Mouse (Mus musculus): ENCODE data around the gene Lmo7. TPM values are rescaled to one million over a fixed set of nuclear protein-coding genes. Genes with fewer than 3 reads are reported as not detected.

The Lmo7 gene
- total RNA-seq, 2 experiments from 2014 or later: not detected

- ATAC-seq (replicated peaks; ENCODE audit: low FRiP score, low TSS enrichment, poor library complexity, severe bottlenecking): no peak
These were observed 92.6 kb downstream of the Lmo7 start for GRCm38 (mm10) chr14:101822390-101822789.

- ATAC-seq (replicated peaks; ENCODE audit: low FRiP score, low TSS enrichment, poor library complexity, severe bottlenecking): no peak
These were observed 93.1 kb downstream of the Lmo7 start for GRCm38 (mm10) chr14:101822871-101823270.

- no peak for ATAC-seq (replicated peaks; ENCODE audit: low FRiP score, low TSS enrichment, poor library complexity, severe bottlenecking)
These were observed 99.9 kb downstream of the Lmo7 start for GRCm38 (mm10) chr14:101829676-101830075.

GRCm38 (mm10) chr14:101830116-101830515 is 100.4 kb downstream of the Lmo7 start:
- no peak for ATAC-seq (replicated peaks; ENCODE audit: low FRiP score, low TSS enrichment, poor library complexity, severe bottlenecking)

GRCm38 (mm10) chr14:101834109-101834508 is 104.4 kb downstream of the Lmo7 start:
- no peak for ATAC-seq (replicated peaks; ENCODE audit: low FRiP score, low TSS enrichment, poor library complexity, severe bottlenecking)

GRCm38 (mm10) chr14:101836401-101836800 is 106.6 kb downstream of the Lmo7 start:
- no peak for ATAC-seq (replicated peaks; ENCODE audit: low FRiP score, low TSS enrichment, poor library complexity, severe bottlenecking)

DNA sequence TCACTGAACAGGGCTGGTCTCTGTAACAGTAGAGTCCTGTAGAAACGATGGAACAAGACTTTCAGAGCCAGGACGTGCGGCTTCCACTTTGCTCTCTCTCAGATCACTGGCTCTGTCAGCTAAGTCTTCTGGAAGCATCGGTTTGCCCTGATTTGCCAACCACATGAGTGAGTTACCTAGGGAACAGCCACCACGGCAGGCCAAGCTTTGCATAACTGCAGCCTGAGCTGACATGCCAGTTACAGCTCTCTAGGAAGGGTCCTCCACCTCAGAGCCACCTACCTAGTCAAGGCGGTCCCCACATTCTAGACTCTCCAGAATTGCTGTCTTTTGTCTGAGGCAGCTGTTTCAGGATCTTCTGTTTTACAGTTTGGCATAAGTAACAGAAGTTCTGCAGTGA is 107.4 kb downstream of the Lmo7 start:
- ATAC-seq (replicated peaks; ENCODE audit: low FRiP score, low TSS enrichment, poor library complexity, severe bottlenecking): no peak

GRCm38 (mm10) chr14:101838231-101838839 is 108.6 kb downstream of the Lmo7 start:
- ATAC-seq (replicated peaks; ENCODE audit: low FRiP score, low TSS enrichment, poor library complexity, severe bottlenecking): no peak

GRCm38 (mm10) chr14:101839771-101840731 is 110.3 kb downstream of the Lmo7 start:
- no peak for ATAC-seq (replicated peaks; ENCODE audit: low FRiP score, low TSS enrichment, poor library complexity, severe bottlenecking)

DNA sequence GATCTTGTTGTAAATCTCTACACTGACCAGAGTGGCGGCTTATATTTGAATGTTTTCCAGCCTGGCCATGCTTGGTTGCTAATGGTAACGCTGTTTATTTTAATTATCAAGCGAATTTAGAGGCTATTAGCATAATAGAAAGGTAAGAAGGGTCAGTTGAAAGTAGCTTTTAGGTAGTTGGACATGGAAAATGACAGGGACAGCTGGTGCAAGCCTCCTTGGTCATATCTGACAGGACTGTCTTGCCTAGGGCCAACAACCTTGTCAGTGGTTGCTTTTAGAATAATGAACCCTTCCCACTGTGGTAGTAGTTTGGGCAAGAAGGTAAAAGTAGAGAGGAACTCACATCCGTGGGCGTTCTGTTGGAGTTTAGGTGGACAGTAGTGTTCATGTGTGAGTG is 111.5 kb downstream of the Lmo7 start:
- ATAC-seq (replicated peaks; ENCODE audit: low FRiP score, low TSS enrichment, poor library complexity, severe bottlenecking): no peak

DNA sequence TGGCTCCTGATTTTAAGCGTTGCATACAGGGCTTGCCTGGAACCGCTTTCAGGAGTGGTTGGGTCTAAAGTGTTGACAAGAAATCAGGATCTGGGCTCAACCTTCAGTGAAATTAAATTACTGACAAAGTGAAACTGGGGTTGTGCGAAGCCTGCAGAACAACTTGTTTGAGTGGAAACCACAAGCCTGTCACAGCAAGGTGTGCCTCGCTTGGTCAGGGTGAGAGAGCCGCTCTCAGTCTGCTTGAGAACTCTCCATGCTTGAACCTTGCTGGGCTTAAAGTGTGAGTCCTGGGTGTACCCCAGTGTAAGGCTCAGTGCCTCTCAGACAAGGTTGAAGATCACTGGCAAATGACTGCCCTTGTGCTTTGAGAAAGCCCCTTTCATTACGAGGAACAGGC is 112.8 kb downstream of the Lmo7 start:
- ATAC-seq (replicated peaks; ENCODE audit: low FRiP score, low TSS enrichment, poor library complexity, severe bottlenecking): 0 out of 2 replicates have a peak, but pooled peaks have one; percentile 19

- ATAC-seq (replicated peaks; ENCODE audit: low FRiP score, low TSS enrichment, poor library complexity, severe bottlenecking): no peak
These were observed 113.7 kb downstream of the Lmo7 start for GRCm38 (mm10) chr14:101843443-101843842.

- no peak for ATAC-seq (replicated peaks; ENCODE audit: low FRiP score, low TSS enrichment, poor library complexity, severe bottlenecking)
These were observed 114.7 kb downstream of the Lmo7 start for GRCm38 (mm10) chr14:101844467-101844866.

DNA sequence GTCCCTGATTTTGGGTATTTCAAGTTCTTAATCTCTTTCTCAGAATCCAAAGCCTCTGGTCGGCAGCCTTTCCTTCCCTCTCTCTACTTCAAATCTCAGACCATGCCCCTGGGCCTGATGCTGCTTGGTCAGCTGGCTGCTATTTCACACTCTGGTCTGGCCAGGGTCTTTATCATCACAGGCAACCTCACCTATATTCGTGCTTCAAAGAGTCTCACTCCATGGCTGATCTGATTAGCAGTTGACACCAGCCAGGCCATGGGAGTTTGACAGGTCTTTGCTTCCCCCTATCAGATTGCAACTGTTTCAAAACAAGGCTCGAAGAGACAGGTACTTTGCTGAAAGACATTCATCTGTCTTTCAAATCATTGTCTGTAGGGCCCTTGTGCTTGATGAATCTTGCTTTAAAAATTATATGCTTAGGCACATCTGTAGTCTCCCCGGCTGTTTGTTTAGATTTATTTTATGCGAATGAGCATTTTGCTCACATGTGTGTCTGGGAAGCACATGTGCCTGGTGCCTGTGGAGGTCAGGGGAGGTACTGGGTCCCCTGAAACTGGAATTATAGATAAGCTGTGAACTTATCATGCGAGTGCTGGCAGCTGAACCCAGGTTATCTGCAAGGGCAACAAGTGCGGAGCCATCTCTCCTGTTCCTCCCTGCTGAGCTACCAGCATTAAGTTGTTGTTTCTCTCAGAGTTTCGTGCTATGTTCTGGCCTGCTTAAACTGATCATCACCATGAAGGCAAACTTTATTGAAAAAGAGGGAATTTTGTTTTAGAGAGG is 116.5 kb downstream of the Lmo7 start:
- peak; percentile 77 for ATAC-seq (replicated peaks; ENCODE audit: low FRiP score, low TSS enrichment, poor library complexity, severe bottlenecking)

GRCm38 (mm10) chr14:101847520-101847919 is 117.8 kb downstream of the Lmo7 start:
- ATAC-seq (replicated peaks; ENCODE audit: low FRiP score, low TSS enrichment, poor library complexity, severe bottlenecking): peak; percentile 52

DNA sequence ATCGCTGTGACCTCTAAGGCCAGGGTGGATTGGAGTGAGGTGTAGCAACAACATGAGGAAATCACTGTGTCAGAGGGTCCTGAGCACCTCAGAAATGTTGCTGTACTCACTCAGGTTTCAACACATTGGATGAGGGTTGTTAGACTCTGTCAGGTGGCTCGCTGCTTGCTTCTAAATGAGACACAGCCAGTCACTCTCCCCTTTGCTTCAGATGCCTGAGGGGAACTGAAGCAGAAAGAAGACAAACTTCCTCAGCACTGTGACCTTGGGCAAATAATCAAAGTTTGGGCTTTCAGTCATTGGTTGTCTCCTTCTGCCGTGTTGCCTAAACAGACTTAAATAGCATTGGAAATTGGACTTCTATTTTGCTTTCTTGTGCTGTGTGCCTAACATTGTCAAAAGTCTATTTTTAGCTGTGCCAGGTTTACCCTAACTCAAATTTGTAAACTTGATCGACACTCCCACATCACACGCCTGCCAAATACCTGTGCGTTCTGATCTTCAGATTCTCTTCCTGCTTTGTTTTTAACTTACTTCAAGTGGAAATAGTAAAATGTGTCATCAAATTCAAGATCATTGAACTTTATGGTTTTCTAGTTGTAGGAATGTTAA is 122.9 kb downstream of the Lmo7 start:
- ATAC-seq (replicated peaks; ENCODE audit: low FRiP score, low TSS enrichment, poor library complexity, severe bottlenecking): no peak

- no peak for ATAC-seq (replicated peaks; ENCODE audit: low FRiP score, low TSS enrichment, poor library complexity, severe bottlenecking)
These were observed 123.5 kb downstream of the Lmo7 start for GRCm38 (mm10) chr14:101853207-101853606.

GRCm38 (mm10) chr14:101853722-101854121 is 124.0 kb downstream of the Lmo7 start:
- no peak for ATAC-seq (replicated peaks; ENCODE audit: low FRiP score, low TSS enrichment, poor library complexity, severe bottlenecking)

DNA sequence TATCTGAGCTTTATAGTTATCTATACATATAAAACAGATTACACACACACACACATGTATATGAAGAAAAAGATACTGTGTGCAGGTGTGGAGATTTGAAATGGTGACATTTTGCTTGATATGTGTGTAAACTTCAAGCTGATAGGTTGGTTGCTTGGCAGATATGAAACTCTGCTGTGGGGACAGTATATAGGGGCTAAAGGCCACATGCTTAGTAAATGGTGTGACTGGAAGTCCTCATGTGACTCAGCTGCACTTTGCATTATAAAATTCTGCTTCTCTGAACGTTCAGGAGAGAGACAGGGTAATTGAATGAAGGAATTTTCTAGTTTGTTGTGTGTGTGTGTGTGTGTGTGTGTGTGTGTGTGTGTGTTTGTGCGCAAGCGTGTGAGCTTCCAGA is 124.5 kb downstream of the Lmo7 start:
- no peak for ATAC-seq (replicated peaks; ENCODE audit: low FRiP score, low TSS enrichment, poor library complexity, severe bottlenecking)
